8 mouse cellular contexts compared by ENCODE assay signal in the genomic region with DNA sequence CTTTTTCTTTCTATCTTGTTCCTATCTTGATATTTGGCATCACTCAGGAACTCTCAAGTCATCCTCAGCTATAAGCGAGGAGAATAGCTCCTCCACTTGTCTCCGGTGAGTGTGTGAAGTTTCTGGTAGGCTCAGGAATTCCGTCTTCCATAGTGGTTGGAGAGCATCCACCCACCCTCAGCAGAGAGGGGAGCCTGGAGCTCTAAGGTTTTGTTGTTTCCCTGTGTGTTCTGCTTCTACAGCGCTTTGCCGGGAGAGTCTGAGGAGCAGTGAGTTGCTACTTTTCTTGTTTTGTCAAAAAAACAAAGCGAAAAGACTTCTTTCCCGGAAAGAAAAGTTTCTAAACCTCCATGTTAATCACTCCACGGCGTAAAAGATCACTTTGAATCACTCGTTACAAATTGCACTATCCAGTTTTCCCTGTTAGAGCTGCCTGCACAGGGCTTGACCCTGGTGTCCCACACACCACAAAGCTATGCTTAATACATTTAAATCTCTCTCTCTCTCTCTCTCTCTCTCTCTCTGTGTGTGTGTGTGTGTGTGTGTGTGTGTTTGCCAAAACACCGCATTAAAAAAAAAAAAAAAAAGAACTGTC. TPM values are rescaled to one million over a fixed set of nuclear protein-coding genes. Genes with fewer than 3 reads are reported as not detected.
A peak's percentile ranks its signal among the peaks of the same experiment; 100 is the strongest.
DNase-seq lines count a peak whose midpoint lies in the region; ATAC-seq and TF ChIP-seq lines count a peak whose summit lies in the region.

No protein-coding gene starts in this region.

- DNase-seq in cerebellum, adult 2 months: peak; percentile 8 to 12
- DNase-seq in cerebellum, adult 9-10 months: no peak
- DNase-seq in brain, adult 2 months (ENCODE audit: low read depth, low spot score): peak; percentile 64
- no peak for DNase-seq in heart, embryonic 10.5 days (ENCODE audit: low spot score)
- DNase-seq in kidney, postnatal 10 days: peak; percentile 17
- peak; percentile 96 for DNase-seq in midbrain, embryonic 11.5 days (ENCODE audit: low spot score, missing footprints)
- no peak for DNase-seq in thymus, postnatal 0 days (ENCODE audit: low spot score)

- no peak for TF ChIP-seq CTCF in cerebellum, adult 2 months (IDR thresholded peaks at IDR 0.05; ENCODE audit: borderline replicate concordance, insufficient read depth, low read depth, low read length)

- no peaks in the 10 kb centered on the region for H3K4me1 ChIP-seq in cerebellum, adult 2 months (ENCODE audit: control insufficient read depth, insufficient read depth, low read length)
- no peaks in the 10 kb centered on the region for H3K4me1 ChIP-seq in heart, embryonic 10.5 days
- H3K4me1 ChIP-seq in midbrain, embryonic 11.5 days (ENCODE audit: control insufficient read depth, insufficient read depth, low read length): peaks cover 16% of the 10 kb centered on the region; the same call in 1 of the 2 replicates

- no peak for ATAC-seq in midbrain, embryonic 11.5 days (ENCODE audit: low FRiP score)
- ATAC-seq in monocyte, adult 5-6 weeks (replicated peaks; ENCODE audit: insufficient number of reproducible peaks, low FRiP score, low TSS enrichment, poor library complexity, severe bottlenecking): no peak

- H3K9me3 ChIP-seq in heart, embryonic 10.5 days: no peaks in the 10 kb centered on the region
- H3K9me3 ChIP-seq in midbrain, embryonic 11.5 days (ENCODE audit: control insufficient read depth, low read length): no peaks in the 10 kb centered on the region

- H3K9ac ChIP-seq in midbrain, embryonic 11.5 days (ENCODE audit: low read length): peak overlapping the region; percentile 90

- H3K36me3 ChIP-seq in heart, embryonic 10.5 days: no peaks in the 10 kb centered on the region
- H3K36me3 ChIP-seq in midbrain, embryonic 11.5 days (ENCODE audit: control insufficient read depth, insufficient read depth, low read length): no peaks in the 10 kb centered on the region

- H3K4me3 ChIP-seq in cerebellum, adult 2 months (replicated peaks; ENCODE audit: insufficient read depth, low read depth, low read length): peak overlapping the region; percentile 36
- peak overlapping the region; percentile 79 for H3K4me3 ChIP-seq in heart, embryonic 10.5 days
- H3K4me3 ChIP-seq in midbrain, embryonic 11.5 days (ENCODE audit: low read depth, low read length): peak overlapping the region; percentile 69

- H3K27me3 ChIP-seq in cerebellum, adult 2 months (ENCODE audit: control insufficient read depth, insufficient read depth, low read length): no peaks in the 10 kb centered on the region
- H3K27me3 ChIP-seq in heart, embryonic 10.5 days (ENCODE audit: insufficient read depth, poor library complexity, severe bottlenecking): no peaks in the 10 kb centered on the region
- no peaks in the 10 kb centered on the region for H3K27me3 ChIP-seq in midbrain, embryonic 11.5 days (ENCODE audit: control insufficient read depth, insufficient read depth, low read length)

- no peak overlapping the region for H3K27ac ChIP-seq in cerebellum, adult 2 months (ENCODE audit: insufficient read depth, low read length)
- H3K27ac ChIP-seq in heart, embryonic 10.5 days: no peak overlapping the region
- peak overlapping the region; percentile 95 for H3K27ac ChIP-seq in midbrain, embryonic 11.5 days (ENCODE audit: low read depth, low read length)

- WGBS in cerebellum, adult 2 months: 5% methylated on average over 11 of the region's 11 CpGs
- WGBS in heart, embryonic 10.5 days: 7% methylated on average over 11 of the region's 11 CpGs
- WGBS in midbrain, embryonic 11.5 days: 4% methylated on average over 11 of the region's 11 CpGs

- peak overlapping the region; percentile 54 for H3K4me2 ChIP-seq in midbrain, embryonic 11.5 days

- no peak for TF ChIP-seq POLR2A in cerebellum, adult 2 months (IDR thresholded peaks at IDR 0.05; ENCODE audit: borderline replicate concordance, insufficient read depth, low read length)

RNA-seq across cellular contexts. Expression of gene Thsd7a, which starts 1.3 kb away (rescaled TPM):
- polyA plus RNA-seq in cerebellum, adult 2 months (2012; rRNA removed): 10.4 and 10.9 TPM in 2 replicates
- polyA plus RNA-seq in heart, embryonic 10.5 days (2016; fragmentation: Nextera tagmentation; extraction: Ambion mirVana): 2.7 TPM in 2 replicates
- polyA plus RNA-seq in midbrain, embryonic 11.5 days (2014; fragmentation: Nextera tagmentation; extraction: Ambion mirVana): 19.8 and 22.5 TPM in 2 replicates
- under 0.01 TPM in 1 of 3 replicates, not detected in the others for total RNA-seq in monocyte, adult 5-6 weeks (2017)
- 0.51 and 0.53 TPM in 2 replicates for polyA plus RNA-seq in thymus, postnatal 0 days (2015; fragmentation: Nextera tagmentation; extraction: Ambion mirVana)

Comparison
In these comparisons a context has a peak if more than half of its experiments do, and no peak if none do; other contexts are left out.
1. DNase-seq: peak in cerebellum, adult 2 months (2 of 2), brain, adult 2 months (single experiment), kidney, postnatal 10 days (single experiment) and midbrain, embryonic 11.5 days (single experiment); none in cerebellum, adult 9-10 months (single experiment), heart, embryonic 10.5 days (single experiment) and thymus, postnatal 0 days (single experiment).
2. Peak in every context shown above with its lines, with median percentiles within 50 percentile points of each other: H3K4me3 ChIP-seq.